Mouse (Mus musculus): ENCODE results near the gene Nepro. TPM values are rescaled to one million over a fixed set of nuclear protein-coding genes. Genes with fewer than 3 reads are reported as not detected.
A peak's percentile ranks its signal among the peaks of the same experiment; 100 is the strongest.

Gene Nepro
- polyA plus RNA-seq, 1 experiment = 32.1 TPM

- TF ChIP-seq POLR2A (IDR thresholded peaks at IDR 0.05; ENCODE audit: insufficient read depth, low read length) (no peak), CTCF (IDR thresholded peaks at IDR 0.05; ENCODE audit: low read depth, low read length) (no peak), EP300 (IDR thresholded peaks at IDR 0.05; ENCODE audit: insufficient read depth, low read depth, low read length) (no peak)
- no peak overlapping the region for H3K4me3 ChIP-seq (ENCODE audit: low read depth, low read length)
- H3K9me3 ChIP-seq (replicated peaks; ENCODE audit: control insufficient read depth, insufficient read depth, low read length, poor library complexity, severe bottlenecking) = no peaks in the 10 kb centered on the region
- peaks cover 3% of the 10 kb centered on the region; the same call in 1 of the 2 replicates for H3K36me3 ChIP-seq (ENCODE audit: control insufficient read depth, insufficient read depth, low read length, poor library complexity, severe bottlenecking)
- H3K27me3 ChIP-seq (ENCODE audit: control insufficient read depth, insufficient read depth, low read length, poor library complexity, severe bottlenecking) = no peaks in the 10 kb centered on the region
- H3K4me1 ChIP-seq (ENCODE audit: control insufficient read depth, insufficient read depth, low read length) = no peaks in the 10 kb centered on the region
- H3K9ac ChIP-seq (ENCODE audit: low read depth, poor library complexity, severe bottlenecking) = no peak overlapping the region
- no peak overlapping the region for H3K27ac ChIP-seq (ENCODE audit: insufficient read depth, low read length)
Observed at GRCm38 (mm10) chr16:44742753-44743152, 18.7 kb downstream of the Nepro start.

GRCm38 (mm10) chr16:44745471-44745865 is 21.4 kb downstream of the Nepro start:
- Histone ChIP-seq H3K36me3 (ENCODE audit: control insufficient read depth, insufficient read depth, low read length, poor library complexity, severe bottlenecking) (no peaks in the 10 kb centered on the region), H3K4me1 (ENCODE audit: control insufficient read depth, insufficient read depth, low read length) (no peaks in the 10 kb centered on the region), H3K9me3 (replicated peaks; ENCODE audit: control insufficient read depth, insufficient read depth, low read length, poor library complexity, severe bottlenecking) (no peaks in the 10 kb centered on the region), H3K27ac (ENCODE audit: insufficient read depth, low read length) (no peak overlapping the region), H3K4me3 (ENCODE audit: low read depth, low read length) (peak overlapping the region; percentile 97), H3K9ac (ENCODE audit: low read depth, poor library complexity, severe bottlenecking) (peak overlapping the region; percentile 69), H3K27me3 (ENCODE audit: control insufficient read depth, insufficient read depth, low read length, poor library complexity, severe bottlenecking) (no peaks in the 10 kb centered on the region)
- TF ChIP-seq EP300 (IDR thresholded peaks at IDR 0.05; ENCODE audit: insufficient read depth, low read depth, low read length) = no peak
- no peak for TF ChIP-seq POLR2A (IDR thresholded peaks at IDR 0.05; ENCODE audit: insufficient read depth, low read length)
- no peak for TF ChIP-seq CTCF (IDR thresholded peaks at IDR 0.05; ENCODE audit: low read depth, low read length)

GRCm38 (mm10) chr16:44745866-44746562 is 21.9 kb downstream of the Nepro start, which contains the start of gene Gtpbp8:
Gene Gtpbp8 (minus strand): TSS chr16:44746363.
- Histone ChIP-seq H3K9ac (ENCODE audit: low read depth, poor library complexity, severe bottlenecking) (peak within 1 kb of the TSS; percentile 69), H3K27ac (ENCODE audit: insufficient read depth, low read length) (0 out of 2 replicates have a peak within 1 kb of the TSS, but pooled peaks have one; percentile 35), H3K4me3 (ENCODE audit: low read depth, low read length) (peak within 1 kb of the TSS; percentile 97), H3K36me3 (ENCODE audit: control insufficient read depth, insufficient read depth, low read length, poor library complexity, severe bottlenecking) (no peaks in the 10 kb centered on the region), H3K27me3 (ENCODE audit: control insufficient read depth, insufficient read depth, low read length, poor library complexity, severe bottlenecking) (no peaks in the 10 kb centered on the region), H3K4me1 (ENCODE audit: control insufficient read depth, insufficient read depth, low read length) (no peaks in the 10 kb centered on the region), H3K9me3 (replicated peaks; ENCODE audit: control insufficient read depth, insufficient read depth, low read length, poor library complexity, severe bottlenecking) (no peaks in the 10 kb centered on the region)
- TF ChIP-seq EP300 (IDR thresholded peaks at IDR 0.05; ENCODE audit: insufficient read depth, low read depth, low read length) = no peak
- no peak for TF ChIP-seq POLR2A (IDR thresholded peaks at IDR 0.05; ENCODE audit: insufficient read depth, low read length)
- TF ChIP-seq CTCF (IDR thresholded peaks at IDR 0.05; ENCODE audit: low read depth, low read length) = no peak

GRCm38 (mm10) chr16:44748007-44748406 is 23.9 kb downstream of the Nepro start:
- Histone ChIP-seq H3K4me1 (ENCODE audit: control insufficient read depth, insufficient read depth, low read length) (no peaks in the 10 kb centered on the region), H3K9ac (ENCODE audit: low read depth, poor library complexity, severe bottlenecking) (no peak overlapping the region), H3K27me3 (ENCODE audit: control insufficient read depth, insufficient read depth, low read length, poor library complexity, severe bottlenecking) (no peaks in the 10 kb centered on the region), H3K36me3 (ENCODE audit: control insufficient read depth, insufficient read depth, low read length, poor library complexity, severe bottlenecking) (no peaks in the 10 kb centered on the region), H3K4me3 (ENCODE audit: low read depth, low read length) (no peak overlapping the region), H3K9me3 (replicated peaks; ENCODE audit: control insufficient read depth, insufficient read depth, low read length, poor library complexity, severe bottlenecking) (no peaks in the 10 kb centered on the region), H3K27ac (ENCODE audit: insufficient read depth, low read length) (no peak overlapping the region)
- TF ChIP-seq EP300 (IDR thresholded peaks at IDR 0.05; ENCODE audit: insufficient read depth, low read depth, low read length) = no peak
- no peak for TF ChIP-seq CTCF (IDR thresholded peaks at IDR 0.05; ENCODE audit: low read depth, low read length)
- no peak for TF ChIP-seq POLR2A (IDR thresholded peaks at IDR 0.05; ENCODE audit: insufficient read depth, low read length)

GRCm38 (mm10) chr16:44757700-44758099 is 33.6 kb downstream of the Nepro start:
- no peak overlapping the region for H3K9ac ChIP-seq (ENCODE audit: low read depth, poor library complexity, severe bottlenecking)
- TF ChIP-seq POLR2A (IDR thresholded peaks at IDR 0.05; ENCODE audit: insufficient read depth, low read length) = no peak
- no peak for TF ChIP-seq CTCF (IDR thresholded peaks at IDR 0.05; ENCODE audit: low read depth, low read length)
- no peak for TF ChIP-seq EP300 (IDR thresholded peaks at IDR 0.05; ENCODE audit: insufficient read depth, low read depth, low read length)
- no peak overlapping the region for H3K27ac ChIP-seq (ENCODE audit: insufficient read depth, low read length)
- H3K4me3 ChIP-seq (ENCODE audit: low read depth, low read length) = no peak overlapping the region
- no peaks in the 10 kb centered on the region for H3K9me3 ChIP-seq (replicated peaks; ENCODE audit: control insufficient read depth, insufficient read depth, low read length, poor library complexity, severe bottlenecking)
- no peaks in the 10 kb centered on the region; the same call in 1 of the 2 replicates for H3K27me3 ChIP-seq (ENCODE audit: control insufficient read depth, insufficient read depth, low read length, poor library complexity, severe bottlenecking)
- H3K4me1 ChIP-seq (ENCODE audit: control insufficient read depth, insufficient read depth, low read length) = no peaks in the 10 kb centered on the region
- no peaks in the 10 kb centered on the region for H3K36me3 ChIP-seq (ENCODE audit: control insufficient read depth, insufficient read depth, low read length, poor library complexity, severe bottlenecking)

GRCm38 (mm10) chr16:44761811-44762210 is 37.7 kb downstream of the Nepro start:
- Histone ChIP-seq H3K4me1 (ENCODE audit: control insufficient read depth, insufficient read depth, low read length) (peaks cover 6% of the 10 kb centered on the region), H3K9me3 (replicated peaks; ENCODE audit: control insufficient read depth, insufficient read depth, low read length, poor library complexity, severe bottlenecking) (no peaks in the 10 kb centered on the region), H3K27ac (ENCODE audit: insufficient read depth, low read length) (no peak overlapping the region), H3K4me3 (ENCODE audit: low read depth, low read length) (no peak overlapping the region), H3K36me3 (ENCODE audit: control insufficient read depth, insufficient read depth, low read length, poor library complexity, severe bottlenecking) (no peaks in the 10 kb centered on the region), H3K9ac (ENCODE audit: low read depth, poor library complexity, severe bottlenecking) (no peak overlapping the region), H3K27me3 (ENCODE audit: control insufficient read depth, insufficient read depth, low read length, poor library complexity, severe bottlenecking) (no peaks in the 10 kb centered on the region)
- no peak for TF ChIP-seq POLR2A (IDR thresholded peaks at IDR 0.05; ENCODE audit: insufficient read depth, low read length)
- no peak for TF ChIP-seq CTCF (IDR thresholded peaks at IDR 0.05; ENCODE audit: low read depth, low read length)
- no peak for TF ChIP-seq EP300 (IDR thresholded peaks at IDR 0.05; ENCODE audit: insufficient read depth, low read depth, low read length)
